Mouse (Mus musculus): Measurements from ENCODE around the gene Csnk1g2.

- TF ChIP-seq CTCF (IDR thresholded peaks at IDR 0.05; ENCODE audit: borderline replicate concordance, insufficient read depth, low read depth, low read length) (no peak), POLR2A (IDR thresholded peaks at IDR 0.05; ENCODE audit: borderline replicate concordance, insufficient read depth, low read length) (no peak)
These were observed 27.8 kb downstream of the Csnk1g2 start for GRCm38 (mm10) chr10:80650392-80650791.

Data from cerebellum, adult 2 months (tissue).